Mouse (Mus musculus) gastrocnemius, adult 8-10 months (tissue): Measurements from ENCODE around the gene Ralbp1. TPM values are rescaled to one million over a fixed set of nuclear protein-coding genes. Genes with fewer than 3 reads are reported as not detected.

Experiments used
- DNase-seq, 2 experiments: peaks; one replicate each; pipeline ENCODE4 v3.0.0; 2022; ENCODE audit warnings: low spot score in 2 of 2
- total RNA-seq, 4 experiments: library from RNA; stranded (reverse); gene quantifications; 2 replicates each; pipeline ENCODE4 v1.2.4; 2022

The Ralbp1 gene
- total RNA-seq, 4 experiments from 2014 or later: 24.5 to 31.2 (median 28.6) TPM

DNA sequence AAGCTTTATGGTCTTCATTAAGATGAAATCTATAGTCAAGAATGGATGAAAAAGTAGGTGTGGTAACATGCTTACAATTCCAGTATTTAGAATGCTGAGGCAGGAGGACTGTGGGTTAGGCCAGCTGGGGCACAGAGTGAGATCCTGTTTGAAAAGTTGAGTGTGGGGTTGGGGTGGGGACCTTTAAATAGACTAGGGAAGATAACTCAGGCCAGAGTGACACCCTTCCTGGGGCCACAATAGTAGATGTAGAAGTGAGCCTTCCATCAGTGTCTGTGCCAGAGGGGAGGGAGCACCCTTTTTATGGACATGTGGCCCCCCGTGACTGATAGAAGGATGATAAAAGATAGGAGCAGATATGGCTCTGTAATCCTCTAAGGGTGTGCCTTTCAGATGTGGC, 86.2 kb downstream of the Ralbp1 start:
- DNase-seq: no peak

DNA sequence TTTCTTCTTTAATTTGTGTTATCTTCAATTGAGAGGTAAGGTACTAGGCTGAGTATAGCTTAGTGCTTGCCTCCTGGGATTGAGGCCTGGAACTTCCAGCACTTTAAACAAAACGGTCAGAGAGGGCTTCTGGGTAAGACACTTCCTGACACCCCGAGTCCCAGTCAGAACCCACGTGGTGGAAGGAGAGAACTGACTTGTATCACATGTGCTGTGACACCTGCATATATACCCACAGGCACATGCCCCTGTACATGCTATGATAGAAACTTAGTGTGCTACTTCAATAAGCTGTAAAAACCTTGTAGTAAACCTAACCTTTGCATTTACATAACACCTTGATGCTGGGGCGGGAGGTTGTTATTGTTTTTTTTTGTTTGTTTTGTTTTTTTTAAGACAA, 87.2 kb downstream of the Ralbp1 start:
- DNase-seq: no peak

Other genes with a start within 250 kb of the Ralbp1 start
- gene Txndc2, start 243.6 kb downstream of the Ralbp1 start, total RNA-seq: not detected
- gene Rab31, start 113.0 kb downstream of the Ralbp1 start, total RNA-seq: 1 to 10 TPM; 2.6 to 5.5 (median 3.6) TPM
- 10 to 100 TPM; 19.7 to 25.4 (median 22.0) TPM for gene Ppp4r1, start 103.2 kb downstream of the Ralbp1 start, total RNA-seq
- 10 to 100 TPM; 31.6 to 41.9 (median 38.2) TPM for gene Twsg1, start 65.4 kb upstream of the Ralbp1 start, total RNA-seq
- gene Ankrd12, start 191.3 kb upstream of the Ralbp1 start, total RNA-seq: 10 to 100 TPM; 13.3 to 20.2 (median 17.1) TPM
- 100 to 1,000 TPM; 578 to 651 (median 630) TPM for gene Ndufv2, start 215.8 kb upstream of the Ralbp1 start, total RNA-seq
- 10 to 100 TPM; 14.5 to 20.8 (median 17.9) TPM for gene Washc1, start 225.7 kb upstream of the Ralbp1 start, total RNA-seq
- under 1 TPM; 0.11 to 0.81 (median 0.39) TPM for gene Ddx11, start 237.7 kb upstream of the Ralbp1 start, total RNA-seq